Mouse (Mus musculus) heart, embryonic 12.5 days (tissue): ENCODE measurements around the gene Pecam1. TPM values are rescaled to one million over a fixed set of nuclear protein-coding genes. Genes with fewer than 3 reads are reported as not detected.
A peak's percentile ranks its signal among the peaks of the same experiment; 100 is the strongest.

ENCODE experiments used
- ATAC-seq: fragments of 200-750 bp; cut with Nextera tagmentation; 2 replicates; pipeline ENCODE4 v1.8.0; 2017; ENCODE audit warnings: moderate TSS enrichment, moderate library complexity; ENCODE audit not compliant: insufficient number of reproducible peaks, low FRiP score
- H3K27ac ChIP-seq: fragments of 300-500 bp; sonication (generic); 2 replicates; pipeline ENCODE4 v1.5.1; 2016; ENCODE audit warnings: mild to moderate bottlenecking, moderate library complexity; ENCODE audit not compliant: poor library complexity, severe bottlenecking
- H3K27me3 ChIP-seq: fragments of 300-500 bp; sonication (generic); replicated peaks from 2 replicates; pipeline ENCODE4 v1.6.1; 2016; ENCODE audit warnings: mild to moderate bottlenecking, moderate library complexity
- H3K36me3 ChIP-seq: fragments of 300-500 bp; sonication (generic); 2 replicates; pipeline ENCODE4 v1.6.1; 2016; ENCODE audit warnings: mild to moderate bottlenecking, moderate library complexity
- H3K4me1 ChIP-seq: fragments of 300-500 bp; sonication (generic); replicated peaks from 2 replicates; pipeline ENCODE4 v1.6.1; 2016; ENCODE audit warnings: mild to moderate bottlenecking
- H3K4me2 ChIP-seq: fragments of 300-500 bp; sonication (generic); 2 replicates; pipeline ENCODE4 v1.6.1; 2016; ENCODE audit warnings: mild to moderate bottlenecking, moderate library complexity
- H3K4me3 ChIP-seq: fragments of 300-500 bp; sonication (generic); 2 replicates; pipeline ENCODE4 v1.5.1; 2016; ENCODE audit warnings: mild to moderate bottlenecking
- H3K9ac ChIP-seq: fragments of 300-500 bp; sonication (generic); 2 replicates; pipeline ENCODE4 v1.6.1; 2016; ENCODE audit warnings: mild to moderate bottlenecking, moderate library complexity
- H3K9me3 ChIP-seq: fragments of 300-500 bp; sonication (generic); replicated peaks from 2 replicates; pipeline ENCODE4 v1.6.1; 2016; ENCODE audit warnings: mild to moderate bottlenecking, moderate library complexity
- WGBS: fragments of 180-500 bp; shearing (Covaris S2); methylation state at CpG from one replicate; pipeline ENCODE4 v1.1.7; 2016; 5-methylcytosine and 5-hydroxymethylcytosine counted together
- polyA plus RNA-seq: library from polyadenylated mRNA; unstranded; fragments of >200 nt; fragmentation: Nextera tagmentation; extraction: Ambion mirVana; gene quantifications from 2 replicates; pipeline ENCODE4 v1.2.1, GENCODE M21; 2016

Gene Pecam1
- polyA plus RNA-seq, 1 experiment from 2014 or later: 67.9 TPM

DNA sequence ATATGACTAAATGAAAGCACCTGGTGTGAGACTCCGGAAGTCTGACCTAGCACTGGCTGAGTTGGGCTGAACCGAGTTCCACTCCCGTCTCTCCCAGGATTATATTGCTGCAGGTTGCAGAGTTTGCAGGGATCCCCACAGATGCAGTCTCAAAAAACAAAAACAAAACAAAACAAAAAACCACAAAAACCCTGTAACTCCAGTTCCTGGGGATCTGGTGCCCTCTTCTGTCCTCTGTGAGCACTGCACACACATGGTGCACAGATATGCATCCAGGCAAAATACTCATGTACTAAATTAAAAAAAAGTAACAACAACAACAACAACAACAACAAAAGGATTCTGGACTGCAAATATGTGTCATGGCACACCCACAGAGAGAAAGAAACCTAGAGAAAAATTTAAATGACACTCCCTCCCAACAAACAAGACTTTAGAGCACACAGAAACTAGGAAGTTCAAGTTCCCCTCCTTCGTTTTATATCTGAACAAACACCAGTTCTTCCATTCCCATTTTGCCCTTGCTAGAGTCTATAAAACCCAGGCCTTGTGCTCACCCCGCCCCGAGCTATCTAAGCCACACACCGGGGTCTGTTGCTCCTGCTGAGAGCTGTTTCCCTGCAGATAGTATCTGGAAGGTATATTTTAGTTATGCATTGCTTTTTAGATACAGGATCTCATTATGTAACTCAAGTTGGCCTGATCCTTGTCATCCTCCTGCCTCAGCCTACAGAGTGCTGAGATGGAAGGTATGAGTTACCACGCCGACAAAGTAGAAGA, 20.0 kb upstream of the Pecam1 start:
- Histone ChIP-seq H3K4me1 (no peaks in the 10 kb centered on the region), H3K27me3 (no peaks in the 10 kb centered on the region), H3K9me3 (peaks cover 6% of the 10 kb centered on the region), H3K36me3 (peaks cover 91% of the 10 kb centered on the region), H3K4me2 (no peak overlapping the region), H3K9ac (no peak overlapping the region), H3K27ac (no peak overlapping the region), H3K4me3 (no peak overlapping the region)
- 94% methylated on average over 9 of the region's 9 CpGs for WGBS
- no peak for ATAC-seq

GRCm38 (mm10) chr11:106767516-106767915, 17.1 kb upstream of the Pecam1 start:
- ATAC-seq: no peak
- H3K27me3 ChIP-seq: no peaks in the 10 kb centered on the region
- H3K36me3 ChIP-seq: peaks cover 67% of the 10 kb centered on the region
- H3K4me3 ChIP-seq: no peak overlapping the region
- H3K9ac ChIP-seq: no peak overlapping the region
- H3K27ac ChIP-seq: no peak overlapping the region
- peaks cover 6% of the 10 kb centered on the region for H3K9me3 ChIP-seq
- 88% methylated on average over 4 of the region's 4 CpGs for WGBS
- peaks cover 18% of the 10 kb centered on the region for H3K4me1 ChIP-seq
- H3K4me2 ChIP-seq: no peak overlapping the region

DNA sequence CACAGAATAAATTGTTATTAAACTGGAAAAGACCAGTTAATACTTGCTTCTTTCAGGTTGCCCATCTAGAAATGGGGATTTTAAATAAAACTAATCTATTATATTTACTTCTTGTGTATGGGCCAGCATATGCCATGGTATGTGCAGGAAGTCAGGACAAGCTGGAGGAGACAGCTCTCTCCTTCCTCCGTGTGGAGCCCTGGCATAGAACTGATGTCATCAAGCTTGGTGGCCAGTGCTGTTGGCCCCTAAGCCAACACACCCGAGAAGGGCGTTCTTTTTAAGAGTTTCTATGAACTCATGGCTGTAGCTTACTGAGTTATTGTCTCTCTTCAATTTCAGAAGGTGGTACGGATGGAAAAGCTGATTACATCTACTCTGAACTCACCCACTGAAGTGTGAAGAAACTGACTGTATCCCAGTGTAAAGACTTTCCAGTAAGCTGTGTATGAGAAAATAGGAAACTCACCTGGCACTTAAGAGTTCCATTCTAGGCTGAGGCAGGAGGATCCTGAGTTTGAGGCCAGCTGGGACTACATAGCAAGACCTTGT, 16.3 kb upstream of the Pecam1 start:
- peaks cover 26% of the 10 kb centered on the region for H3K4me1 ChIP-seq

GRCm38 (mm10) chr11:106762800-106763185, 12.4 kb upstream of the Pecam1 start:
- 49% methylated on average over 9 of the region's 9 CpGs for WGBS
- H3K4me2 ChIP-seq: 0 out of 2 replicates have a peak overlapping the region, but pooled peaks have one; percentile 6
- no peak overlapping the region for H3K4me3 ChIP-seq
- peaks cover 40% of the 10 kb centered on the region for H3K4me1 ChIP-seq
- H3K9me3 ChIP-seq: peaks cover 4% of the 10 kb centered on the region
- H3K36me3 ChIP-seq: peaks cover 27% of the 10 kb centered on the region
- no peak for ATAC-seq
- no peaks in the 10 kb centered on the region for H3K27me3 ChIP-seq
- peak overlapping the region; percentile 29; the same call in 1 of the 2 replicates for H3K9ac ChIP-seq
- H3K27ac ChIP-seq: peak overlapping the region; percentile 96

More for the DNA sequence above, 16.3 kb upstream of the Pecam1 start:
- peaks cover 6% of the 10 kb centered on the region for H3K9me3 ChIP-seq
- peaks cover 61% of the 10 kb centered on the region for H3K36me3 ChIP-seq
- H3K4me2 ChIP-seq: no peak overlapping the region
- no peak overlapping the region for H3K27ac ChIP-seq
- no peak overlapping the region for H3K4me3 ChIP-seq
- no peak overlapping the region for H3K9ac ChIP-seq
- no peaks in the 10 kb centered on the region for H3K27me3 ChIP-seq
- 88% methylated on average over 4 of the region's 4 CpGs for WGBS
- no peak for ATAC-seq

DNA sequence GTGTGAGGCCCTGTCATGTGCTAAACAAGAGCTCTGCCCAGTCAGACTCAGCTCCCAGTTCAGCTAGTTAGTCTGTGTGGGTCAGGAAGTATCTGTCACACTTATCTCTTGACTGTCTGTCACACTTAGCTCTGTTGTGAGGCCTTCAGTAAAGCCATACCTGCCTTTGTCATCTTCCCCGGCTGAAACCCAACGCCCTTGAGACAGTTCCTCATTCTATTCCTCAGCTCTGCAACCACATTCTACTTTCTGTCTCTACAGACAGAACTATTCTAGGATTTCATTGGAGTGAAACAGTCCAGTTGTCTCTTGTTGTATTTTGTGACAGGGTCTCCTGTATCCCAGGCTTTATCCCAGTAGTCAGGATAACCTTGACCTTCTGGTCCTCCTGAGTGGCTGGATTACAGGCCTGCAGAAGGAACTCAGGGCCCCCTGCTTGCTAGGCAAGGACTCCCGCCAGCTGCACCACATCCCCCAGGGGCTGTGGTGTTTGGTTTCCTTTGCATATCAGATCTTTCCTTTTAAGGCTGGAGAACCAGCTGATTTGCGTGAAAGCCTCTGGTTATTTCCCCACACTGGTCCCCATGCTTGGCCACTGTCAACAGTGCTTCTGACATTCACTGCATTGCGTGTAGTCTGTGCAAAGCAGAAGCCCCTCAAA, 11.8 kb upstream of the Pecam1 start:
- H3K36me3 ChIP-seq: peaks cover 21% of the 10 kb centered on the region
- H3K27ac ChIP-seq: peak overlapping the region; percentile 96
- 4% methylated on average over 5 of the region's 5 CpGs for WGBS
- peak; percentile 67 for ATAC-seq
- peaks cover 45% of the 10 kb centered on the region for H3K4me1 ChIP-seq
- peak overlapping the region; percentile 39; the same call in 1 of the 2 replicates for H3K9ac ChIP-seq
- H3K4me3 ChIP-seq: no peak overlapping the region
- H3K4me2 ChIP-seq: 0 out of 2 replicates have a peak overlapping the region, but pooled peaks have one; percentile 6
- H3K9me3 ChIP-seq: no peaks in the 10 kb centered on the region
- no peaks in the 10 kb centered on the region for H3K27me3 ChIP-seq

DNA sequence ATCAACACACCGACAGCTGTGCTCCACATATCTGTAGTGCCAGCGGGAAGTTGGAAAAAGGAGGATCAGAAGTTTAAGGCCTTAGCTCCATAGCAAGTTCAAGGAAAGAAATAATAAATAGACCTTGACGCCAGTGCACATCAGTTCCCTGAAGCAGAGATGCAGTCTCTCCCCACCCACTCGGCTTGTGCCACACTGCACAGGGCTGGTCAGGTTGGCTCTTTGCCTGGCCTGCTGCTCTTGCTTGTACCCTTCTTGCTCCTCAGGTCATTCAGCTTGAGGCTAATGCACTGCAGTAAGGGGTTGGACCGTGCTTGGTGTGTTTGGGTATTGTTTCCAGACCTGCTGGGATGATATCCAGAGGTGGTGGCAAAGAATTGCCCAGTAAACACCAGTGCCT, 10.1 kb upstream of the Pecam1 start:
- Histone ChIP-seq H3K9ac (no peak overlapping the region), H3K4me3 (no peak overlapping the region), H3K4me2 (no peak overlapping the region), H3K27ac (peak overlapping the region; percentile 96), H3K36me3 (peaks cover 6% of the 10 kb centered on the region; the same call in 1 of the 2 replicates), H3K4me1 (peaks cover 45% of the 10 kb centered on the region), H3K27me3 (no peaks in the 10 kb centered on the region), H3K9me3 (no peaks in the 10 kb centered on the region)
- no peak for ATAC-seq
- WGBS: 87% methylated on average over 5 of the region's 5 CpGs

DNA sequence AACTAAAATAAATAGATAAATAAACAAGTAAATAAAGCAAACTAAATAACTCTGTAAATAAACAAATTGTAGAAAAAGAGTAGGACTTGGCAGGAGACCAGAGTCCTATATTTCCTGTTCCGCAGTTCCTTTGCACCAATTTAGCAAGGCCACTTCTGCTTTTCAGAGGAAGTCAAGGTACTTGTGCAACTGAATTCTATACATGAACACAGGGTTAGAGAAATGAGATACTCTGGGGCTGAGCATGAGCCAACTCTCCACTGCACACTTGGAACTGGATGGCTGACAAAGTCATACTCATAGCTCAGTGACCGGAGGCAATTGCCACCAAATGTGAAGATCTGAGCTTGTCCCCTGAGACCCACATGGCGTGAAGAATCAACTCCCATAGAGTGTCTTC, 8.6 kb upstream of the Pecam1 start:
- 92% methylated on average over 3 of the region's 3 CpGs for WGBS
- Histone ChIP-seq H3K9ac (no peak overlapping the region), H3K27me3 (no peaks in the 10 kb centered on the region), H3K4me2 (no peak overlapping the region), H3K4me3 (no peak overlapping the region), H3K4me1 (peaks cover 40% of the 10 kb centered on the region), H3K36me3 (no peaks in the 10 kb centered on the region), H3K9me3 (no peaks in the 10 kb centered on the region), H3K27ac (no peak overlapping the region)
- ATAC-seq: no peak

DNA sequence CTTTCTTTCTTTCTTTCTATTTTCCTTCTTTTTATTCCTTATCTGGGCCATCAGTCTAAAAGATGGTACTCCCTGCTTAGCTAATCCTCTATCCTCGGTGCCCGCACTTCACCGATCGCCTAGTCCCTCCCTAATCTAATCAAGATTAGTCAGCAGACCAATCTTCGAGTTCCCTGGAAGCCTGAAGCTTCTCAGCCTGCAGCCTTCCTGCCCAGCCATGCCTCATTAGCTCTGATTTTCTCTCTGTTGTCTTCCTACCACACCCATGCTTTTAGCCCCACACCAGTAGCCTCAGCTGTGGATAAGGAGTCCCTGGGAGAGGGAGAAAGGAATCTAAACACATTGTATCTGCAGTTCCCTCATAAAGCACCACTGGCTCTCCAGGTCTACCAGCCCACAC, 5.2 kb upstream of the Pecam1 start:
- no peak overlapping the region for H3K4me2 ChIP-seq
- no peak overlapping the region for H3K27ac ChIP-seq
- no peaks in the 10 kb centered on the region for H3K27me3 ChIP-seq
- peaks cover 18% of the 10 kb centered on the region for H3K4me1 ChIP-seq
- H3K9me3 ChIP-seq: no peaks in the 10 kb centered on the region
- H3K4me3 ChIP-seq: no peak overlapping the region
- H3K36me3 ChIP-seq: no peaks in the 10 kb centered on the region
- no peak overlapping the region for H3K9ac ChIP-seq
- 24% methylated on average over 5 of the region's 5 CpGs for WGBS
- no peak for ATAC-seq

DNA sequence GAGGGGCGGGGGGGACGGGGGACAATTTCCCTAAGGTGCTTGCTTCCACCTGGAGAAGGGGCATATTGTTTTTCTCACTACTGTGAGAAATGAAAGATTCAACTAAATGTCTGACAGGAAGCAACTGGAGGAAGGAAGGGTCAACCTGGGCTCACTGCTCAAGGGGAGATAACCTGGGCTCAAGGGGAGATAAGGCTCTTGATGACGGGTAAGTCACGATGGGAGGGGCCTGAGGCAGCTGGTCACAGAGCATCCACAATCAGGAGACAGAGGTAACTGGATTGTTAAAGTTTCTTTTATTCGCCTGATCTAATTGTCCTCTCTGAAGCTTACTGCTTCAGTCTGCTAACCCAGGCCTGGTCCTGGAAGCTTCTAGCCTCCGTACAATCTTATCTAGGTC, 2.9 kb upstream of the Pecam1 start:
- H3K4me3 ChIP-seq: no peak overlapping the region
- peaks cover 16% of the 10 kb centered on the region for H3K4me1 ChIP-seq
- no peak overlapping the region for H3K9ac ChIP-seq
- no peak overlapping the region for H3K4me2 ChIP-seq
- 69% methylated on average over 6 of the region's 6 CpGs for WGBS
- H3K9me3 ChIP-seq: no peaks in the 10 kb centered on the region
- no peaks in the 10 kb centered on the region for H3K27me3 ChIP-seq
- ATAC-seq: no peak
- H3K27ac ChIP-seq: no peak overlapping the region
- no peaks in the 10 kb centered on the region for H3K36me3 ChIP-seq

- H3K36me3 ChIP-seq: no peaks in the 10 kb centered on the region
- peaks cover 9% of the 10 kb centered on the region; the same call in 1 of the 2 replicates for H3K4me1 ChIP-seq
- H3K9me3 ChIP-seq: no peaks in the 10 kb centered on the region
- no peak overlapping the region for H3K4me3 ChIP-seq
- H3K27ac ChIP-seq: no peak overlapping the region
- H3K9ac ChIP-seq: no peak overlapping the region
- no peaks in the 10 kb centered on the region for H3K27me3 ChIP-seq
- no peak overlapping the region for H3K4me2 ChIP-seq
- no peak for ATAC-seq
- 65% methylated on average over 7 of the region's 7 CpGs for WGBS
Measured at GRCm38 (mm10) chr11:106752103-106752502, 1.7 kb upstream of the Pecam1 start.
